Mouse (Mus musculus): ENCODE measurements around the gene Ubtd2. TPM values are rescaled to one million over a fixed set of nuclear protein-coding genes. Genes with fewer than 3 reads are reported as not detected.

Ubtd2 gene
- 0.68 and 1.3 TPM in 2 replicates for total RNA-seq (2023)

DNA sequence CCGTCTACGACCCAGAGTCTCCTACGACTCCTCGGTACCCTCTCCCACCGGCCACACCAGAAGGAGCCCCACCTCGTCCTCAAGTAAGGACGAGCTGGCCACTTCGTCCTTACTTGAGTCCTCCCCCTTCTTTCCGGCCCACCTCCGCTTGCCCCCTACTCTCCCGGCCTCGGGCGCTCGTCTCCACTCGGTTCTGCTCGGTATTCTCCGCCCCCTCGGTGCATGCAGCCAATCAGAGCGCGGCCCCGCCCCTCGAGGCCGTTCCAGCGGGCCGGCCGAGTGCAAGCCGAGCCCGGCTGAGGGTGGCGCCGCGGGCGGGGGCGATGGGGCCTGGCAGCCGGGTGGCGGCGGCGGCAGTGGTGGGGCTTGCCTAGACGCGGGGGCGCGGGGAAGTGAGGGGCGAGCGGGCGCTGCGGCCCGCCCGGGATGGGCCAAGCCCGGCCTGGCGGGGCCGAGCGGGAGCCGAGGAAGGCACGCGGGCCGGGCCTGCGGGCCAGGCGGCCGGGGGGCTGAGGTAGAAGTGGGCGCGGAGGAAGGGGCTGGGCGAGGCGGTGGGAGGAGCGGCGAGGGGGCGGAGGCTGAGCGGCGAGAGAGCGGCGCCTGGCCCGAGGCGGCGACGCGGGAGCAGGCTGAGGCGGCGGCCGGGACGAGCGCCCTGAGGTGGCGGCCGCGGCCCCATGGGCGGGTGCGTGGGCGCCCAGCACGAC lies at the start of gene Ubtd2:
Gene Ubtd2, plus strand, starts transcription at position 571 of the 707 bp plus-strand sequence.

DNA sequence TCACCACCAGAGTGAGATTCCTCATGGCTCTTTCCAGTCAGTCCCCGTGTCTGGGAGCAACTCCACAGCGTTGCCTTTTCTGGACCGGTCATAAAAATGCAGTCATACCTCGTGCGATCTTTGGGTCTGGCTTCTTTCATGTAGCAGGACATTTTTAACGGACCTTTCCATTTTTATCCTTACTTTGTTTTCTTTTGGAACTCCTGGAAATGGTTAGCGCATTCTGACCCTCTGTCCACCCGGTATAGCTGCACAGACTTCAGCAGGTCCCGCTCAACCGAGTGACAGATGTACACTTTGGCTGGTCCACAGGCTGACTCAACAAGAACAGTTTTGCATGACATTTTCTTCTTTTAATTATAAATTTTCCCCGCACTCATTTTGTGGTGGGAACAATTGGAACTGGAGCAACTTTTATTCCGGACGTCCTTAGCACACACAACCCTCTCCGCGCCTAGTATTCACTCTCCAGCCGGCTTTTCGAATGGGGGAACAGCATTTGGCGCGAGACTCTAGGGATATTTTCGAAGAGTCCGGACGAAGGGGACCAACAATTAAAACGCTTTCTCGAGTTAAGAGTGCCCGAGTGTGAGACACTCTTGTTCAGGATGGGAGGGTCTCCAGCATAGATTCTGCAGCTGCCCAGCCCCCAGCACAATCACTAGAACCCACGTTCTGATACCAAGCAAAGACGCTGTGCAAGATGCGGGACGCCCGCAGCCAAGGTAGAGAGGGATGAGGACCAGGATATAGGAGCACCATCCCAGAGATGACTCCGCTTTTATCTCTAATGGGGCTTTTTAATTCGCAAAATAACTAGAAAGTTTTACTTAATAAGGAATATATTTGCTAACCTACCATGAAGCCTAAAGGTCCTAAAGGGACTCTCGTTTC lies 76.9 kb downstream of the Ubtd2 start, which contains the start of gene Efcab9:
Gene Efcab9, minus strand, starts transcription at position 211 of the 894 bp plus-strand sequence.

DNA sequence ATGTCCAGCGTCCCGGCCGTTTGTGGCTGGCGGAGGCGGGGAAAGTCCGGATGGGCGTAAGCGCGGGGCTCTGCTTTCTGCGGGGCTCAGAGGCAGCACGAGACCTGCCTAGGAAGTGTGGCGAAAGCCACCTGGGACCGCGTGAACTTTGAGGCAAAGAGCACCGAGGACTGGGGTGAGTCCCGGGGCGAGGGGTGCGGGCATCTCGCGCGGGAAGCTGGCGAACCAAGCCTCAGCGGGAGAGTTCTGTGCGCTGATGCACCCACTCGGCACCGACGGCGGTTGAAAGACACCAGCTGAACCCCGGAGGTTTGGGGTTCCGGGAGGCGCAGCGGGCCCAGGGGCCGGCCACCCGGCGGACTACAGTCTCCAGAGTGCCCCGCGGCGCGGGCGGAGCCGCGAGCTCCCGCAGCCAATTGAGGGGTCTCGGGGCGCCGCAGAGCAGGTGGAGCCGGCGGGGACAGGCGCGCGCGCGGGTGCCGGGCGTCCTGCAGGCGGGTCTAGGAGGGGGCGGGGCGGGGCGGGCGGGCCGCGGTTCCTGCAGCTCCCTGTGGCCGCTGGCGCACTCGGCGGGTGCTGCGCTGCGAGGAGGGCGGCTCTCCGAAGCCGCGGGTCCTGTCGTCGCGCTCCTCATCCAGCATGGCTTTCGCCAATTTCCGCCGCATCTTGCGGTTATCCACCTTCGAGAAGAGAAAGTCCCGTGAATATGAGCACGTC lies 77.8 kb downstream of the Ubtd2 start, which contains the start of gene Stk10:
Gene Stk10, plus strand, starts transcription at position 541 of the 717 bp plus-strand sequence.

Other genes with a start within 250 kb of the Ubtd2 start
- gene Snrnp25, start 250.0 kb upstream of the Ubtd2 start, total RNA-seq (2023): 12.5 and 12.8 TPM in 2 replicates
- gene Rhbdf1, start 233.1 kb upstream of the Ubtd2 start, total RNA-seq (2023): 0.69 and 1.0 TPM in 2 replicates
- 5.8 and 6.9 TPM in 2 replicates for gene Mpg, start 228.9 kb upstream of the Ubtd2 start, total RNA-seq (2023)
- gene Nprl3, start 187.7 kb upstream of the Ubtd2 start, total RNA-seq (2023): 7.0 and 7.1 TPM in 2 replicates
- not detected in 2 replicates for gene Hba-x, start 179.0 kb upstream of the Ubtd2 start, total RNA-seq (2023)
- 79.8 and 144 TPM in 2 replicates for gene Hba-a1, start 171.9 kb upstream of the Ubtd2 start, total RNA-seq (2023)
- gene Hbq1b, start 168.4 kb upstream of the Ubtd2 start, total RNA-seq (2023): not detected in 2 replicates
- gene Hba-a2, start 158.9 kb upstream of the Ubtd2 start, total RNA-seq (2023): 60.7 and 91.7 TPM in 2 replicates
- gene Hbq1a, start 155.3 kb upstream of the Ubtd2 start, total RNA-seq (2023): not detected in 2 replicates
- gene Sh3pxd2b, start 107.5 kb upstream of the Ubtd2 start, total RNA-seq (2023): 2.2 and 4.0 TPM in 2 replicates
- 0.85 and 1.7 TPM in 2 replicates for gene Efcab9, start 76.7 kb downstream of the Ubtd2 start, total RNA-seq (2023)
- 179 and 187 TPM in 2 replicates for gene Stk10, start 77.9 kb downstream of the Ubtd2 start, total RNA-seq (2023)
- 70.4 and 93.0 TPM in 2 replicates for gene Fbxw11, start 187.4 kb downstream of the Ubtd2 start, total RNA-seq (2023)

Measured in neutrophil, adult 65 days (primary cell).